15 mouse cellular contexts compared by ENCODE assay signal in the genomic region with DNA sequence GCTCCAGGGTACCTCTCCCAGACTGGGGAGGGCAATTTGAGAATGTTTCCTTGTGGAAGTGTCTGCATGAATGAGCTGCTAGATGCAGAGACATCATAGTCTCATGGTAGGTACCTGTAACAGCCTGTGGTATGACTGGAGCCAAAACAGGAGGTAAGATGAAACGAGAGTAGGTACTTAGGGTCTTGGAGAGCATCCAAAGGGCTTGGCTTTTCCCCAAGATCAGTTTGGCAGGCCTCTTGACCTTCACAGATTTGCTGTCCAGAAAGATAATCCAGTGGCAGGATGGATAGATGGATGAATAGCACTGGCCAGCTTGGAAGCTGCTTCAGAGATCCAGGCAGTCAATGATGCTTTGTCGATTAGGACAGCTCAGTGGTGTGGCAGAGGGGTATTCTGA. TPM values are rescaled to one million over a fixed set of nuclear protein-coding genes. Genes with fewer than 3 reads are reported as not detected.
DNase-seq lines count a peak whose midpoint lies in the region; ATAC-seq and TF ChIP-seq lines count a peak whose summit lies in the region.
"Had no signal": no experiment of that assay in that cellular context is flagged by ENCODE, and none has a peak within 500 bp of the region (broad histone marks: within the 10 kb centered on the region; RNA-seq: fewer than 3 reads in every experiment).

No protein-coding gene starts in this region.

- WGBS in heart, embryonic 13.5 days = 36% methylated on average over 2 of the region's 2 CpGs
- WGBS in forebrain, embryonic 15.5 days = 67% methylated on average over 2 of the region's 2 CpGs
- 62% methylated on average over 2 of the region's 2 CpGs for WGBS in midbrain, embryonic 11.5 days
- WGBS in stomach, postnatal 0 days = 60% methylated on average over 2 of the region's 2 CpGs

- no peak overlapping the region for H3K4me3 ChIP-seq in heart, embryonic 13.5 days
- no peak overlapping the region for H3K4me3 ChIP-seq in forebrain, embryonic 15.5 days
- H3K4me3 ChIP-seq in midbrain, embryonic 11.5 days (ENCODE audit: low read depth, low read length) = no peak overlapping the region
- H3K4me3 ChIP-seq in stomach, postnatal 0 days (ENCODE audit: low read depth, low read length) = no peak overlapping the region

- peaks cover 41% of the 10 kb centered on the region for H3K4me1 ChIP-seq in heart, embryonic 13.5 days
- peaks cover 35% of the 10 kb centered on the region for H3K4me1 ChIP-seq in forebrain, embryonic 15.5 days
- peaks cover 28% of the 10 kb centered on the region for H3K4me1 ChIP-seq in midbrain, embryonic 11.5 days (ENCODE audit: control insufficient read depth, insufficient read depth, low read length)
- H3K4me1 ChIP-seq in stomach, postnatal 0 days (replicated peaks; ENCODE audit: control insufficient read depth, insufficient read depth) = 0 out of 2 replicates have a peak, but pooled peaks cover 2% of the 10 kb centered on the region

- no peak for DNase-seq in heart, adult 9 months (ENCODE audit: low spot score in 2 of 2)
- peak; percentile 27 for DNase-seq in MN1 (ENCODE audit: low spot score)
- DNase-seq in midbrain, embryonic 11.5 days (ENCODE audit: low spot score, missing footprints) = no peak
- no peak for DNase-seq in layer of hippocampus, postnatal 25 days (ENCODE audit: extremely low spot score in 1 of 2, low spot score in 1 of 2)
- no peak for DNase-seq in thymus, postnatal 4 days
- no peak for DNase-seq in stomach, postnatal 0 days (ENCODE audit: low spot score)
- DNase-seq: cerebellum, adult 9-10 months; kidney, adult 8-10 months; layer of hippocampus, postnatal 36 days; thymus, postnatal 36 days had no signal

- TF ChIP-seq CTCF in stomach, postnatal 0 days (IDR thresholded peaks at IDR 0.05; ENCODE audit: low read depth) = no peak

- ATAC-seq in heart, embryonic 13.5 days (ENCODE audit: extremely low read depth, insufficient number of reproducible peaks, low FRiP score, low TSS enrichment) = no peak
- no peak for ATAC-seq in forebrain, embryonic 15.5 days (replicated peaks)
- no peak for ATAC-seq in midbrain, embryonic 11.5 days (ENCODE audit: low FRiP score)
- no peak for ATAC-seq in stomach, postnatal 0 days (ENCODE audit: low FRiP score, low TSS enrichment)
- ATAC-seq: activated CD4-positive, CD25-positive, alpha-beta regulatory T cell, adult 4 months had no signal

- H3K27me3 ChIP-seq in heart, embryonic 13.5 days (replicated peaks) = peaks cover 9% of the 10 kb centered on the region; the same call in 1 of the 2 replicates
- no peaks in the 10 kb centered on the region for H3K27me3 ChIP-seq in forebrain, embryonic 15.5 days
- H3K27me3 ChIP-seq in midbrain, embryonic 11.5 days (ENCODE audit: control insufficient read depth, insufficient read depth, low read length) = no peaks in the 10 kb centered on the region
- H3K27me3 ChIP-seq in stomach, postnatal 0 days (ENCODE audit: control insufficient read depth, insufficient read depth, low read length) = peaks cover 3% of the 10 kb centered on the region; the same call in 1 of the 2 replicates

- TF ChIP-seq EP300 in stomach, postnatal 0 days (optimal IDR thresholded peaks at IDR 0.05) = no peak

- H3K9ac ChIP-seq in heart, embryonic 13.5 days = no peak overlapping the region
- 0 out of 2 replicates have a peak overlapping the region, but pooled peaks have one; percentile 93 for H3K9ac ChIP-seq in forebrain, embryonic 15.5 days (replicated peaks)
- H3K9ac ChIP-seq in midbrain, embryonic 11.5 days (ENCODE audit: low read length) = no peak overlapping the region; the same call in 1 of the 2 replicates
- H3K9ac ChIP-seq in stomach, postnatal 0 days (ENCODE audit: low read length) = no peak overlapping the region

- no peak overlapping the region for H3K27ac ChIP-seq in heart, embryonic 13.5 days (replicated peaks)
- H3K27ac ChIP-seq in forebrain, embryonic 15.5 days (replicated peaks) = peak overlapping the region; percentile 96; the same call in 1 of the 2 replicates
- peak overlapping the region; percentile 99 for H3K27ac ChIP-seq in midbrain, embryonic 11.5 days (ENCODE audit: low read depth, low read length)
- no peak overlapping the region for H3K27ac ChIP-seq in stomach, postnatal 0 days (replicated peaks)
- H3K27ac ChIP-seq: limb, embryonic 15.5 days had no signal

- no peaks in the 10 kb centered on the region for H3K36me3 ChIP-seq in heart, embryonic 13.5 days
- H3K36me3 ChIP-seq in forebrain, embryonic 15.5 days = no peaks in the 10 kb centered on the region
- H3K36me3 ChIP-seq in midbrain, embryonic 11.5 days (ENCODE audit: control insufficient read depth, insufficient read depth, low read length) = no peaks in the 10 kb centered on the region
- no peaks in the 10 kb centered on the region for H3K36me3 ChIP-seq in stomach, postnatal 0 days (ENCODE audit: control insufficient read depth, insufficient read depth, low read length)
- H3K36me3 ChIP-seq: limb, embryonic 15.5 days had no signal

- H3K9me3 ChIP-seq in heart, embryonic 13.5 days = no peaks in the 10 kb centered on the region
- H3K9me3 ChIP-seq in forebrain, embryonic 15.5 days = no peaks in the 10 kb centered on the region
- H3K9me3 ChIP-seq in midbrain, embryonic 11.5 days (ENCODE audit: control insufficient read depth, low read length) = no peaks in the 10 kb centered on the region
- no peaks in the 10 kb centered on the region for H3K9me3 ChIP-seq in stomach, postnatal 0 days (ENCODE audit: control insufficient read depth, low read length)
- H3K9me3 ChIP-seq: limb, embryonic 15.5 days had no signal

- H3K4me2 ChIP-seq in heart, embryonic 13.5 days = peak overlapping the region; percentile 81
- H3K4me2 ChIP-seq in forebrain, embryonic 15.5 days (replicated peaks) = no peak overlapping the region; the same call in 1 of the 2 replicates
- H3K4me2 ChIP-seq in midbrain, embryonic 11.5 days = peak overlapping the region; percentile 60; the same call in 1 of the 2 replicates
- H3K4me2 ChIP-seq in stomach, postnatal 0 days (replicated peaks; ENCODE audit: low read depth) = no peak overlapping the region

RNA-seq across cellular contexts. Expression of a gene that starts 1.0 kb away (rescaled TPM):
- polyA plus RNA-seq in heart, embryonic 13.5 days (2015; fragmentation: Nextera tagmentation; extraction: Ambion mirVana) = 55.5 and 61.4 TPM in 2 replicates
- 24.7 and 25.6 TPM in 2 replicates for polyA plus RNA-seq in forebrain, embryonic 15.5 days (2015; fragmentation: Nextera tagmentation; extraction: Ambion mirVana)
- 107 and 115 TPM in 2 replicates for polyA plus RNA-seq in midbrain, embryonic 11.5 days (2014; fragmentation: Nextera tagmentation; extraction: Ambion mirVana)
- 1 to 10 TPM; 5.1 to 6.1 TPM for total RNA-seq in layer of hippocampus, postnatal 25 days (2021)
- 4.4 and 6.1 TPM in 2 replicates for polyA plus RNA-seq in stomach, postnatal 0 days (2015; fragmentation: Nextera tagmentation; extraction: Ambion mirVana)
- total RNA-seq: MEL had no signal

Comparison
In these comparisons a context has a peak if more than half of its experiments do, and no peak if none do; other contexts are left out.
1. H3K27ac ChIP-seq: peak in forebrain, embryonic 15.5 days (single experiment) and midbrain, embryonic 11.5 days (single experiment); none in heart, embryonic 13.5 days (single experiment) and stomach, postnatal 0 days (single experiment).
2. H3K4me2 ChIP-seq: peak in heart, embryonic 13.5 days (single experiment) and midbrain, embryonic 11.5 days (single experiment); none in forebrain, embryonic 15.5 days (single experiment) and stomach, postnatal 0 days (single experiment).